Mouse (Mus musculus) A20 (cell line): ENCODE data around the gene Celsr2.

Source experiments
- DNase-seq: peaks from one replicate; pipeline ENCODE4 v3.0.0-alpha.2; 2011; ENCODE audit warnings: low read depth, low spot score

The Celsr2 gene

GRCm38 (mm10) chr3:108414857-108415830, at the start of gene Celsr2:
Celsr2 (minus strand) TSS chr3:108415552.
- no peak for DNase-seq

- peak; percentile 27 for DNase-seq
Measured at GRCm38 (mm10) chr3:108458866-108459265, 43.5 kb upstream of the Celsr2 start.

- DNase-seq = no peak
Measured at GRCm38 (mm10) chr3:108458380-108458779, 43.0 kb upstream of the Celsr2 start.

DNA sequence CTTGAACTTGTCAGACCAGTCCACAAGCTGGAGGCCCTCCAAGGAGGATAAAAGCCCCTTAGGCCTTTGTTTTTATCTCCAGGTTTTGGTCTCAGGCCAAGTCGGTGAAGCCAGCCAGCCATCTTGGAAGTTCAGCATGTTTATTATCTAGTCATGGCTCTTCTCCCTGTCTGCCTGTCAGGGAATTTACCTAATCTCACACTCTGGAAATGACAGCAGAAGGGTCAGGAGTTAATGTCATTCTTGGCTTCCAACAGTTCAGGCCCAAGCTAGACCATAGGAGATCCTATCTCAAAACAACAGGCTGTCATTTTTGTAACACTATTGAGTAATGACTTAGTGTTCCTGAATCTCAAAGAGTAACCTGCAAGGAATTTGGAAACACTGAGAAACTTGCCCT, 38.8 kb upstream of the Celsr2 start:
- no peak for DNase-seq

DNA sequence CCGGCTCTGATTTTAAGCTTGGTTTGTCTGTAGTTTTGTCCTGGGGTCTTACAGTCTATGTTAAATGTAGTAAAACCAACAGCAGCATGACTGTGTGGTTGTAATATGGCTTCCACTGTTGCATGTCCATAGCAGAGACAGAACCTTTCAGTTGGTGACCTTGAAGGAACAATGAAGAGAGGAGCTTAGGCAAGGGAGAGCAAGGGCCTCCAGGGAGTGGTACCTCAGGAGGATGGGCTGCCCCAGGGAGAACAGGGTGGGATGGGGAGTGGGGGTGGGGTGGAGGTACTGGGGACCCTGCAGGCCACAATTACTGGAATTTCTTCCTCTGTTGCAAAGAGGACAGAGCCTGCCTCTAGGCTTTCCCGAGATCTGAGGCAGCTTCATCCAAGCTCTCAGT, 36.6 kb upstream of the Celsr2 start:
- no peak for DNase-seq

DNA sequence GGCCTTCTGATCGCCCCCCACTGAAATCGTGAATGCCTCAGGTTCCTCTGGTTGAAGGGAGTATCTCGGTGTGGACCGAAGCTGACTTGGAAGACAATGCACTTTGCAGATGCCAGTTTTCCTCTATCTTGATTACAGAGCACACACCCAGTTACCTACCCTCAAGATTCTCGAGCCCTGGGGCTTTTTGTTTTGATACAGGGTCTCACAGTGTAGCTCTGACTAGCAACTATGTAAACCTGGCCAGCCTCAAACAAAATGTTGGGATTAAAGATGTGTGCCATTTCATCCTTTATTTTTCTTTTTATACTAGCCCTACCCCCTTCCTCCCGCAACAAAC, 30.0 kb upstream of the Celsr2 start:
- no peak for DNase-seq

DNA sequence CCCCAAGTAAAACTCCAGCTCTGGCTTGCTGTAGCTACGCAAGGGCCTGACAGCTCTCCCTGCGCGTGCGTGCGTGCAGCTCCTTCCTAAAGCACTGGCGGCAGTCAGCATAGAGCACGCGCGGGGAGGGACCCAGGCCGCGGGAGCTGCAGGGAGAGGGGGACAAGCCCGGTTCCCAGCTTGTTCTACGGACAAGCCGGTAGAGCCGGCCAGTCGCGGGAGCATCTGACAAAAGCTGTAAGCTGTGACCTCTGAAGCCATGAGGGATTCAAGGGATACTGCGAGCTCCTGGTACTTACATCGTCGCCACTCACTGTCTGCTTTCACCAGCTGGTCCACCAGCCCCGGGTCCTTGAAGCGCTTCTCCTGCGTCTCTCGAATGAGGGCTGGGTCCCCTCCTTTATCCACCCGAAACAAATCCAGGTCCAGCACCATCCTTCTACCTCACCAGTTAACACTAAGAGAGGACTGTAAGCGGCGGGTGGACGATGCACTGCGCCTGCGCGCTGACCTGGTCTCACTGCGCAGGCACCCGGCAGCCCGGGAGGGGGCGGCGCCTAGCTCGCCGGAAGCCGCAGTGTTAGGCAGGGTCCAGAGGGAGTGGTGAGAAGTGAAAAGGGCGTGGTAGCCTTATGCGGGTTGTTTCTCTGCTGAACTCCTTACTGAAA, 29.5 kb upstream of the Celsr2 start, which contains the start of gene Sars:
Sars (minus strand) TSS at position 512 of the 668 bp plus-strand sequence.
- DNase-seq = peak; percentile 95

- peak; percentile 84 for DNase-seq
Measured at GRCm38 (mm10) chr3:108444029-108444428, 28.7 kb upstream of the Celsr2 start.

GRCm38 (mm10) chr3:108436380-108436714, 21.0 kb upstream of the Celsr2 start:
- no peak for DNase-seq

DNA sequence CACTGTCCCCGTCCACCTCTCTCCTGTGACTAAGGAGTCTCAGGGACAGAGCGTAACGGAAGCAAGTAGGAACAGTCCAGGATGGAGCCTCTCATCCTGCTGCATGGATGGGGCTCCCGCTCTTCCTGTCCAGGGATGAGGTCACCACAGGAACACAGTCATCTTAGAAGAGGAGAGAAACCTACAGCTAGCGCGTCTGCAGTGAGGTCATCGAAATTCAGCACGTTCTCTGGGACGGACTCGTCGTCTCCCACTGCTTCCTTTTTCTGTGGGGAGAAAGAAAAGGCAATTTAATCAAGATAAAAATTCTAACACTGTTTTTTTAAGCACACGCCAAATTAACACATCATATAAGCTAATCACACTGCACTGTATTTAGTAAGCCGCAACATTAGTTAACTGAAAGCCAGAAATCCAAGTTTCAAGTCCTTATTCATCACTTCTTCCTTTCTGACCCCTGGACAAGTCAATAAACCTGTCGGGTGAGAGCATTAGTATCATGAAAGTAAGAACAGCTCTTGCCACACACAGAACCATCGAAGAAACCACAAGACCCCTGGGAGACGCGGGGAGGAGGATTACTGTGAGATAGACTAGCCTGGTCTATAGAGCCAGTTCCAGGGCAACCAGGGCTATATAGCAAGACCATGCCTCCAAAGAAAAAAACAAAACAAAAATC, 20.5 kb upstream of the Celsr2 start:
- no peak for DNase-seq

GRCm38 (mm10) chr3:108433881-108434495, 18.6 kb upstream of the Celsr2 start:
- no peak for DNase-seq

DNA sequence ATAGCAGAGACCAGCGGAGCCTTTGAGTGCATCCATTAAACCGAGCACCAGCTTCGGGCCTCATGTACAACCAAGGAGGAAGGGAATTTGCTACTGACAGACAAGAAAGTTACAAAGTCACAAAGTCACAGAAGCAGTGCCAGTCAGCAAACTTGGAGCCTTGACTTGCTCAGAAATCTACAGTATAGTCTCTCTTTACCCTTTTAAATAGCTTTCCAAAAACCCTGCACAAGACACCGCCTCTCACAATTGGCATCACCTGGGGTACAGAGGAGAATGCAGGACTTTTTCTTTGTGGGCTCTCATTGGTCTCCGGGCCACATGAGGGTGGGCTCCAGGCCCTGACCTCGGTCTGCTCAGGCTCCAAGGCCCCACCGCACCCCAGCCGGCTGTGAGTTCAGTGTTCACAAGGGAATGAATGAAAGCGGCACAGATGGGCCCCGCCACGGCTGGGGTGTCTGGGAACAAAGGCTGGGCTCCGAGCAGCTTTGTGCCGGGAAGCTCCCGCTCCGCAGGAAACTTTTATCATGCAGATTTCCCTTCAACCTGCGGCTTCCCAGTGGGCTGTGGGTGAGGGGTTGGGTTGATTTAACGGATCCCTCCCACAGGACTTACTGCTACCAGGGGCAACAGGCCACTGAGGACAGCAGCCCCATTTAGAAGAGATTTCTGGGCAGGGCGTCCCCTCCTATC, 18.0 kb upstream of the Celsr2 start:
- DNase-seq = no peak

GRCm38 (mm10) chr3:108432542-108433187, 17.3 kb upstream of the Celsr2 start:
- DNase-seq = no peak

- no peak for DNase-seq
Measured at GRCm38 (mm10) chr3:108425624-108426018, 10.3 kb upstream of the Celsr2 start.

DNA sequence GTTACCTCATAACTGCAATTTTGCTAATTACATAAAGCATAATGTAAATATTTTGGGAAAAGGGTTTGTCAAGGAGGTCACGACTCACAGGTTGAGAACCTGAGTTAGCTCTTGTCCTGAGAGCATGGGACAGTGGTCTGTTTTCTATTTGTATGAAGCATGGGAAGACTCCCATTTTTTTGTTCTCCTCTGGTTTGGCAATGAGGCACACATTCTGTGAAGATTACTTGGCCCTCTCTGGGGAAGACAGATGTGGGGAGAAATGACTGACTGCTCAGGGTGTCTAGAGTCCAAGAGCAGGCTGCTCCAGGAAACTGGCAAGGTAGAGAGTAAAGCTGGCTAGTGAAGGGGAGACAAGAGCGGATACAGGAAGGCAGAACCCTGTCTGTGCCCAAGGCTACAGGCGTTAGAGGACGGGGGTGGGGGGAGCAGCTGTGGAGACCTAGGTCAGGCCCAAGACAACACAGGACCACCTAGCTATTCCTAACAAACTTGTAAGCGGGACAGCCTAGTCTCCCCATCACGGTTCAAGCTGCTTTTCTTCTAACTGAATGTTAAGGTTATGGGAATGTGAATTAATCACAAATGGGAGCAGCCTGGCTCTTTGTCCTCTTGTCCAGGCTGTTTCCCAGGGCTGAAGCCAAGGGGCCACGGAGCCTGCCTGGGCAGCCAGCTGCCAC, 9.7 kb upstream of the Celsr2 start:
- no peak for DNase-seq

- no peak for DNase-seq
Measured at GRCm38 (mm10) chr3:108423844-108424801, 8.8 kb upstream of the Celsr2 start.

DNA sequence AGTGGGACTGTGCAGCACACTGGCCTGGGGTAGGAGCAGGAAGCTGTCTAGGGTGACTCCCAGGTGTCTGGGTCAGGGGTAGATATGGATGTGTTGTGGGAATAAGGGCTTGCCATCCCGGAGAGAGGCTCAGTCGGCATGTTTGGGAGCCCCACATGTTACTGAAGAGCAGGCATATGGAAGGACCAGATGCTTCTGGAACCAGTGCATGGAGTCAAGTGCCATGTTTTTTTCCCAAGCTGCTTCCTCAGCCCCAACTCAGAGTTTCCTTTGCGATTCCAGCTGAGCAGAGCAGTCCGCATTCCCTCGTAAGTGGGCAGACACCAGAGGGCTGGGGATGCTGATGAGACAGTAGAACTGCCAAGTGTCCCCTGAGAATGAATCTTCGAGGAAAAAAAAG, 7.7 kb upstream of the Celsr2 start:
- DNase-seq = no peak

DNA sequence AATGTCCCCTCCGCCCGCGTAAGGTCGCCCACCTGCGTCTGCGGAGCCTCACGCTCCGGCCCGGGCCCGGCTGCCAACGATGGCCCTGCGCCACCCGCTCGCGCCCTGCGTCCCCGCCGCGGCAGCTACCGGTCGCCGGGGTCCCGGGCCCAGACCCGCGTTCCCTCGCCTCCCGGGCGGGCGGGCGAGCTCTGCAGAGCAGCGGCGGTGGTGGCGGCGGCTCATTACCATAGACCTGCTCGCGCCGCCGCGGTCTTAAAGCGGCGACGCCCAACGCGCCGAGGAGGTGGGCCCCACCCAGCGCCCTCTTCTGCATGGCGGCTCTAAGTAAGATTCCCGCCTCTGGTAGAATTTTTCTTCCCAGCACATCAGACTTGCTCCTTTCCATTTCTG, 475 bp upstream of the Celsr2 start:
- DNase-seq = no peak
